In the genomic region with DNA sequence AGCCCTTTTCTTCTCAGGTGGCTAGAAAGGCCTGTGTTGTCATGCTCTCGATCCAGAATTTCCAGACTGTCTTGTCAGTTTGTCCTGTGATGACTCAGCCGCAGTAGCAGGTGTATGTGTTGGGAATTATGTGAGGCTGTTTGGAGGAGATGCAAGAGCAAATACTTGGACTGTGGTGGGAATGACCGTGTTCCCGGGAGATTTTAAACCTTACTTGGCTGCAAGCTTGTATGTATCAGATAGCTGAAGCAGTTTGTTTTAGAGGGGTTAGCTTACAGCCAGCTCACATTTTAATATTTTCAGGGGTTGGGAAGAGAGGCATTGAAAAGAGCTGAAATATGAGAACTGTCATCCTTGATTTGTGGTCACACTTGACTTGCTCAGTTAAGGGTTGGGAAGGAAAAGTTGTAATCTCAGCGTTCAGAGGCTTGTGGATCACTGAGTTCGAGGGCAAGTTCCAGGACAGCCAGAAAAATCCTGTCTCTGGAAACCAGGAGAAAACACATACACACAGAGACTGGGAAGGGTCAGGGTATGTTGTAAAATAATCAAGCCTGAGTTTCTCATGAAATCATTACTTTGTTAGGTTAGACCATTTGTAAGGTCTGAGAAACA, we compare ENCODE assay signal across 10 mouse cellular contexts. TPM values are rescaled to one million over a fixed set of nuclear protein-coding genes. Genes with fewer than 3 reads are reported as not detected.
DNase-seq lines count a peak whose midpoint lies in the region; ATAC-seq and TF ChIP-seq lines count a peak whose summit lies in the region.
"Had no signal": no experiment of that assay in that cellular context is flagged by ENCODE, and none has a peak within 500 bp of the region (broad histone marks: within the 10 kb centered on the region; RNA-seq: fewer than 3 reads in every experiment).

No protein-coding gene starts in this region.

- TF ChIP-seq POLR2A in ES-Bruce4 (IDR thresholded peaks at IDR 0.05; ENCODE audit: insufficient read depth, low read length): no peak

- TF ChIP-seq CTCF in ES-Bruce4 (IDR thresholded peaks at IDR 0.05; ENCODE audit: low read depth, low read length): no peak

- peak; percentile 7 for DNase-seq in lung, postnatal 36 days
- DNase-seq in urinary bladder, postnatal 4 days (ENCODE audit: low spot score in 2 of 2): no peak
- no peak for DNase-seq in layer of hippocampus, adult 18-20 months (ENCODE audit: low spot score in 2 of 2)
- no peak for DNase-seq in B cell, adult 2 months
- DNase-seq: right cerebral cortex, adult 18-20 months had no signal

- WGBS in hindbrain, embryonic 15.5 days: 86% methylated on average over 6 of the region's 6 CpGs

- H3K27ac ChIP-seq in ES-Bruce4 (ENCODE audit: insufficient read depth, low read length): no peak overlapping the region
- H3K27ac ChIP-seq in hindbrain, embryonic 15.5 days (replicated peaks): no peak overlapping the region

- H3K4me1 ChIP-seq in erythroblast, embryonic 14.5 days (ENCODE audit: control insufficient read depth): peaks cover 37% of the 10 kb centered on the region
- peaks cover 2% of the 10 kb centered on the region for H3K4me1 ChIP-seq in ES-Bruce4 (ENCODE audit: control insufficient read depth, insufficient read depth, low read length)
- peaks cover 35% of the 10 kb centered on the region for H3K4me1 ChIP-seq in hindbrain, embryonic 15.5 days (replicated peaks)

- no peak for TF ChIP-seq EP300 in ES-Bruce4 (IDR thresholded peaks at IDR 0.05; ENCODE audit: insufficient read depth, low read depth, low read length)

- H3K9me3 ChIP-seq in erythroblast, embryonic 14.5 days (ENCODE audit: control insufficient read depth, low read length): no peaks in the 10 kb centered on the region
- no peaks in the 10 kb centered on the region for H3K9me3 ChIP-seq in ES-Bruce4 (replicated peaks; ENCODE audit: control insufficient read depth, insufficient read depth, low read length, poor library complexity, severe bottlenecking)
- H3K9me3 ChIP-seq in hindbrain, embryonic 15.5 days: no peaks in the 10 kb centered on the region

- peak overlapping the region; percentile 64 for H3K4me2 ChIP-seq in hindbrain, embryonic 15.5 days

- no peak for ATAC-seq in erythroblast, adult 5-6 weeks (replicated peaks; ENCODE audit: low FRiP score, poor library complexity, severe bottlenecking)
- ATAC-seq in hindbrain, embryonic 15.5 days (ENCODE audit: low FRiP score, low read depth): no peak

- no peaks in the 10 kb centered on the region for H3K27me3 ChIP-seq in erythroblast, embryonic 14.5 days (ENCODE audit: control insufficient read depth)
- no peaks in the 10 kb centered on the region for H3K27me3 ChIP-seq in ES-Bruce4 (ENCODE audit: control insufficient read depth, insufficient read depth, low read length, poor library complexity, severe bottlenecking)
- H3K27me3 ChIP-seq in hindbrain, embryonic 15.5 days: no peaks in the 10 kb centered on the region

- H3K4me3 ChIP-seq in erythroblast, embryonic 14.5 days (replicated peaks): peak overlapping the region; percentile 100
- peak overlapping the region; percentile 43; the same call in 1 of the 2 replicates for H3K4me3 ChIP-seq in ES-Bruce4 (ENCODE audit: low read depth, low read length)
- no peak overlapping the region for H3K4me3 ChIP-seq in hindbrain, embryonic 15.5 days

- peaks cover 44% of the 10 kb centered on the region for H3K36me3 ChIP-seq in erythroblast, embryonic 14.5 days (ENCODE audit: control insufficient read depth)
- peaks cover 26% of the 10 kb centered on the region for H3K36me3 ChIP-seq in ES-Bruce4 (ENCODE audit: control insufficient read depth, insufficient read depth, low read length, poor library complexity, severe bottlenecking)
- H3K36me3 ChIP-seq in hindbrain, embryonic 15.5 days: peaks cover 22% of the 10 kb centered on the region

- no peak overlapping the region for H3K9ac ChIP-seq in ES-Bruce4 (ENCODE audit: low read depth, poor library complexity, severe bottlenecking)
- no peak overlapping the region for H3K9ac ChIP-seq in hindbrain, embryonic 15.5 days

RNA-seq across cellular contexts. Expression of gene Atp6v1g1, which starts 2.0 kb away (rescaled TPM):
- polyA plus RNA-seq in erythroblast, embryonic 14.5 days (2012): 12.2 and 16.2 TPM in 2 replicates
- total RNA-seq in erythroblast, adult 5-6 weeks (2015; ENCODE audit: low replicate concordance): 39.6 and 49.7 TPM in 2 replicates
- 31.0 and 43.5 TPM in 2 replicates for total RNA-seq in erythroblast, adult 5-6 weeks (2017; ENCODE audit: low replicate concordance)
- polyA plus RNA-seq in ES-Bruce4 (2011; ENCODE audit: insufficient read depth, insufficient read length, low read depth, missing spikeins): 187 and 192 TPM in 2 replicates
- polyA plus RNA-seq in hindbrain, embryonic 15.5 days (2015; fragmentation: Nextera tagmentation; extraction: Ambion mirVana): 392 and 404 TPM in 2 replicates
- total RNA-seq in layer of hippocampus, adult 18-20 months (2021): 100 to 1,000 TPM; 126 to 138 TPM

RNA-seq across cellular contexts. Expression of gene Tmem268, which starts 12.0 kb away (rescaled TPM):
- 0.04 and 0.12 TPM in 2 replicates for polyA plus RNA-seq in erythroblast, embryonic 14.5 days (2012)
- 5.0 and 15.3 TPM in 2 replicates for total RNA-seq in erythroblast, adult 5-6 weeks (2015; ENCODE audit: low replicate concordance)
- 1.5 and 2.6 TPM in 2 replicates for total RNA-seq in erythroblast, adult 5-6 weeks (2017; ENCODE audit: low replicate concordance)
- polyA plus RNA-seq in ES-Bruce4 (2011; ENCODE audit: insufficient read depth, insufficient read length, low read depth, missing spikeins): 4.4 and 8.9 TPM in 2 replicates
- 3.3 and 4.1 TPM in 2 replicates for polyA plus RNA-seq in hindbrain, embryonic 15.5 days (2015; fragmentation: Nextera tagmentation; extraction: Ambion mirVana)
- 1 to 10 TPM; 7.4 to 7.5 TPM for total RNA-seq in layer of hippocampus, adult 18-20 months (2021)

RNA-seq across cellular contexts. Expression of gene Whrn, which starts 50.8 kb away (rescaled TPM):
- 0.02 and 0.04 TPM in 2 replicates for polyA plus RNA-seq in erythroblast, embryonic 14.5 days (2012)
- 0.38 TPM in 1 of 2 replicates, not detected in the other for total RNA-seq in erythroblast, adult 5-6 weeks (2015; ENCODE audit: low replicate concordance)
- not detected in 2 replicates for total RNA-seq in erythroblast, adult 5-6 weeks (2017; ENCODE audit: low replicate concordance)
- polyA plus RNA-seq in ES-Bruce4 (2011; ENCODE audit: insufficient read depth, insufficient read length, low read depth, missing spikeins): 33.5 and 40.2 TPM in 2 replicates
- 6.9 and 7.1 TPM in 2 replicates for polyA plus RNA-seq in hindbrain, embryonic 15.5 days (2015; fragmentation: Nextera tagmentation; extraction: Ambion mirVana)
- total RNA-seq in layer of hippocampus, adult 18-20 months (2021): 10 to 100 TPM; 18.0 to 21.8 TPM

RNA-seq across cellular contexts. Expression of gene Gm11213, which starts 58.5 kb away (rescaled TPM):
- not detected in 2 replicates for polyA plus RNA-seq in erythroblast, embryonic 14.5 days (2012)
- total RNA-seq in erythroblast, adult 5-6 weeks (2015; ENCODE audit: low replicate concordance): not detected in 2 replicates
- total RNA-seq in erythroblast, adult 5-6 weeks (2017; ENCODE audit: low replicate concordance): not detected in 2 replicates
- not detected in 2 replicates for polyA plus RNA-seq in ES-Bruce4 (2011; ENCODE audit: insufficient read depth, insufficient read length, low read depth, missing spikeins)
- polyA plus RNA-seq in hindbrain, embryonic 15.5 days (2015; fragmentation: Nextera tagmentation; extraction: Ambion mirVana): not detected in 2 replicates
- not detected for total RNA-seq in layer of hippocampus, adult 18-20 months (2021)
- total RNA-seq: gastrocnemius, adult 8-10 months had no signal

Comparison
In these comparisons a context has a peak if more than half of its experiments do, and no peak if none do; other contexts are left out.
1. RNA of gene Atp6v1g1, which starts 2.0 kb away (polyA plus RNA-seq): 392 to 404 TPM in hindbrain, embryonic 15.5 days and 187 to 192 TPM in ES-Bruce4; 12.2 to 16.2 TPM in erythroblast, embryonic 14.5 days; every median in the first group is over 10 times any median in the second.